Mouse (Mus musculus) limb, embryonic 11.5 days (tissue): ENCODE results near the gene Sh3d19. TPM values are rescaled to one million over a fixed set of nuclear protein-coding genes. Genes with fewer than 3 reads are reported as not detected.

Experiments used
- ATAC-seq: fragments of 200-750 bp; cut with Nextera tagmentation; 2 replicates; pipeline ENCODE4 v1.8.0; 2017; ENCODE audit warnings: low read depth; ENCODE audit not compliant: insufficient number of reproducible peaks, low FRiP score, low TSS enrichment
- DNase-seq: peaks from one replicate; pipeline ENCODE4 v3.0.0-alpha.2; 2015; ENCODE audit warnings: low spot score
- H3K27ac ChIP-seq: fragments of 300-500 bp; sonication (generic); replicated peaks from 2 replicates; pipeline ENCODE4 v1.5.1; 2014; ENCODE audit warnings: low read depth, mild to moderate bottlenecking, low read length
- H3K27me3 ChIP-seq: fragments of 300-500 bp; sonication (generic); 2 replicates; pipeline ENCODE4 v1.6.1; 2014; ENCODE audit warnings: mild to moderate bottlenecking, low read length, mixed read lengths; ENCODE audit not compliant: control insufficient read depth, insufficient read depth
- H3K36me3 ChIP-seq: fragments of 300-500 bp; sonication (generic); 2 replicates; pipeline ENCODE4 v1.6.1; 2014; ENCODE audit warnings: mild to moderate bottlenecking, low read length, moderate library complexity, mixed read lengths; ENCODE audit not compliant: control insufficient read depth, insufficient read depth
- H3K4me1 ChIP-seq: fragments of 300-500 bp; sonication (generic); 2 replicates; pipeline ENCODE4 v1.6.1; 2014; ENCODE audit warnings: low read length, mixed read lengths; ENCODE audit not compliant: control insufficient read depth, insufficient read depth
- H3K4me2 ChIP-seq: fragments of 300-500 bp; sonication (generic); 2 replicates; pipeline ENCODE4 v1.6.1; 2014; ENCODE audit warnings: low read depth, mild to moderate bottlenecking, moderate library complexity; ENCODE audit not compliant: severe bottlenecking
- H3K4me3 ChIP-seq: fragments of 300-500 bp; sonication (generic); 2 replicates; pipeline ENCODE4 v1.5.1; 2014; ENCODE audit warnings: low read depth, low read length
- H3K9ac ChIP-seq: fragments of 300-500 bp; sonication (generic); 2 replicates; pipeline ENCODE4 v1.6.1; 2014; ENCODE audit warnings: mild to moderate bottlenecking, low read length
- H3K9me3 ChIP-seq: fragments of 300-500 bp; sonication (generic); 2 replicates; pipeline ENCODE4 v1.6.1; 2016; ENCODE audit warnings: low read length; ENCODE audit not compliant: control insufficient read depth
- WGBS: fragments of 180-500 bp; shearing (Covaris S2); extraction: QIAGEN DNeasy Blood & Tissue Kit; methylation state at CpG from one replicate; pipeline ENCODE4 v1.1.7; 2014; 5-methylcytosine and 5-hydroxymethylcytosine counted together
- polyA plus RNA-seq: library from polyadenylated mRNA; unstranded; fragments of >200 nt; fragmentation: Nextera tagmentation; extraction: Ambion mirVana; gene quantifications from 2 replicates; pipeline ENCODE4 v1.2.1, GENCODE M21; 2014

The Sh3d19 gene
- polyA plus RNA-seq, 1 experiment from 2014 or later = 19.4 TPM

DNA sequence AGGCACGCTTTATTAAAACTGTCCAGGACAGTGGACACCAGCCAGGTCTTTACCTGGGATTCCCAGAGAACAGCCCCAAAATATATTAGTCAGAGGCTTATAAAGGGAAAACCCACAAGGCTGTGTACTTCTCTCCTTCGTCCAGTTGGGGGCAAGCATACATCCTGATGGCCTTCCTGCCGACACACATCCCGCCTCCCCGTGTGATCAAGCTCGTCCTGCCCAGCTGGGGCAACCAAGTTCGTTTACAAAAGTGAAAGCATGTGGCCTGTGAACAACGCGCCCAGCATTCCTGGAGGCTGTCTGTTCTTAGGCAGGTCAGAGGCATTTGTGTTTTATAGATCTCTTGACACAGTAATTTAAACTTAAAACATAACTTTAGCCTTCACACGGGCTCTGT is 139.2 kb downstream of the Sh3d19 start:
- Histone ChIP-seq H3K4me1 (peaks cover 7% of the 10 kb centered on the region; the same call in 1 of the 2 replicates), H3K36me3 (no peaks in the 10 kb centered on the region), H3K9ac (peak overlapping the region; percentile 17; the same call in 1 of the 2 replicates), H3K4me2 (no peak overlapping the region), H3K4me3 (no peak overlapping the region), H3K27me3 (no peaks in the 10 kb centered on the region), H3K27ac (0 out of 2 replicates have a peak overlapping the region, but pooled peaks have one; percentile 25), H3K9me3 (no peaks in the 10 kb centered on the region)
- no peak for ATAC-seq
- peak; percentile 77 for DNase-seq
- WGBS = 12% methylated on average over 10 of the region's 10 CpGs

GRCm38 (mm10) chr3:86112766-86113165 is 141.9 kb downstream of the Sh3d19 start:
- ATAC-seq (no peak), DNase-seq (no peak)
- peaks cover 3% of the 10 kb centered on the region; the same call in 1 of the 2 replicates for H3K36me3 ChIP-seq
- H3K4me1 ChIP-seq = peaks cover 7% of the 10 kb centered on the region; the same call in 1 of the 2 replicates
- no peak overlapping the region for H3K4me2 ChIP-seq
- no peak overlapping the region for H3K27ac ChIP-seq
- H3K4me3 ChIP-seq = no peak overlapping the region
- H3K9me3 ChIP-seq = no peaks in the 10 kb centered on the region
- H3K9ac ChIP-seq = no peak overlapping the region
- WGBS = 88% methylated on average over 7 of the region's 7 CpGs
- H3K27me3 ChIP-seq = no peaks in the 10 kb centered on the region

DNA sequence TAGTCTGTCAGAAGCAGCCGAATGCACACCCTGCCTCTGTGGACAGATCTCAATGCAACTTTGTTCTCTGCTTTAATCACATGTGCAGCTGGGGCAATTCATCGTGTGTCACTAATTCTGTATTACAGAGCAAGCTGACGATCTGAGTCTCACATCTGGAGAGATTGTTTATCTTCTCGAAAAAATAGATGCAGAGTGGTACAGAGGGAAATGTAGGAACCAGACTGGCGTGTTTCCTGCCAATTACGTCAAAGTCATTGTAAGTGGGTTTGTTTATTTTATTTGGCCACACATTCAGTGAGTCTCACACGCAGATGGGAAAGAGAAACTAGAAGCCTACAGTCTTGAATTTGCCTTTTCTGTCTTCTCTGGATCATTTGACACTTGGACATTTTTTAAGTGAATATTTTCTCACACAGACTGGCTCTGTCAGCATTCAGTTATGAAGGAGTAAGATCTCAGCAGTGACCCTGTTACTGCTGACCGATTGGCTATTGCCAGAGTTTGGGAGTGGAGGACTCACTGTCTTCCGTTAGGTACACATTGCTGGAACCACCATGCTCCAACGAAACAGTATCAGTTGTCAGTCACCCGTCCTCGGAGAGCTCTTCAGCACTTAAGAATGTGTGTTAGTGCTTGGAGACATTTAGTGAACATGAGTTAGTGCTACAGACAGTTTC is 143.9 kb downstream of the Sh3d19 start:
- Histone ChIP-seq H3K9me3 (no peaks in the 10 kb centered on the region), H3K4me2 (no peak overlapping the region), H3K4me1 (peaks cover 12% of the 10 kb centered on the region; the same call in 1 of the 2 replicates), H3K27ac (no peak overlapping the region), H3K4me3 (no peak overlapping the region), H3K36me3 (peaks cover 3% of the 10 kb centered on the region; the same call in 1 of the 2 replicates), H3K9ac (no peak overlapping the region), H3K27me3 (no peaks in the 10 kb centered on the region)
- ATAC-seq (no peak), DNase-seq (no peak)
- 75% methylated on average over 12 of the region's 12 CpGs for WGBS

DNA sequence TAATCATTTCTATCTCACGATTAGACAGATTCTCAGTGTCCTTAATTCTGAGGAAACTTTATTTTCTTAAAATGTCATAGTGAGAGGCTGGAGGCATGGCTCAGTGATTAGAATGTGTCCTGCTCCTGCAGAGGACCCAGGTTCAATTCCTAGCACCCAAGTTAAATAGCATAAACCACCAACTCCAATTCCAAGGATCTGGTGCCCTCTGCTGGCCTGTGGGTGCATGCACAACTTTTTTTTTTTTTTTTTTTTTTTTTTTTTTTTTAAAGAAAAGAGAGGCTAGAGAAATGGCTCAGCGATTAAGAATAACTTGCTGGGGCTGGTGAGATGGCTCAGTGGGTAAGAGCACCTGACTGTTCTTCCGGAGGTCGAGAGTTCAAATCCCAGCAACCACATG is 146.0 kb downstream of the Sh3d19 start:
- DNase-seq (no peak), ATAC-seq (no peak)
- WGBS = 81% methylated on average over 4 of the region's 4 CpGs
- Histone ChIP-seq H3K4me2 (no peak overlapping the region), H3K27me3 (no peaks in the 10 kb centered on the region), H3K9me3 (no peaks in the 10 kb centered on the region), H3K36me3 (peaks cover 3% of the 10 kb centered on the region; the same call in 1 of the 2 replicates), H3K9ac (no peak overlapping the region), H3K4me1 (peaks cover 6% of the 10 kb centered on the region; the same call in 1 of the 2 replicates), H3K4me3 (no peak overlapping the region), H3K27ac (no peak overlapping the region)

- Histone ChIP-seq H3K4me2 (no peak overlapping the region), H3K4me1 (peaks cover 6% of the 10 kb centered on the region; the same call in 1 of the 2 replicates), H3K4me3 (no peak overlapping the region), H3K9me3 (no peaks in the 10 kb centered on the region), H3K27ac (0 out of 2 replicates have a peak overlapping the region, but pooled peaks have one; percentile 30), H3K36me3 (peaks cover 3% of the 10 kb centered on the region; the same call in 1 of the 2 replicates), H3K9ac (no peak overlapping the region), H3K27me3 (no peaks in the 10 kb centered on the region)
- no peak for DNase-seq
- ATAC-seq = no peak
- 61% methylated on average over 16 of the region's 16 CpGs for WGBS
Observed at GRCm38 (mm10) chr3:86119237-86119932, 148.5 kb downstream of the Sh3d19 start.

DNA sequence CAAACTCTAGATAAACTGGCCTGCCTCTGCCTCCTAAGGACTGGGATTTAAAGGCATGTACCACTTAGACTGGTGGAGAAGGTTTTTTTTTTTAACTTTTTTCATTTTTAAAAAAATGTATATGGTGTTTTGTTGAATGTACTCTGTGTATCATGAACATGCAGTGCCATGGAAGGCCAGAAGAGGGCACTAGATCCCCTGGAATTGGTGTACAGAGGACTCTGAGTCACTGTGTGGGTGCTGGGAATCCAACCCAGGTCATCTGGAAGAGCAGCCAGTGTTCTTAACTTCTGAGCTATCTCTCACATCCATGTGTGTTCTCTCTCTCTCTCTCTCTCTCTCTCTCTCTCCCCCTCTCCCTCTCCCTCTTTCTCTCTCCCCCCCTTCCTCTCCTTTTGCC is 151.2 kb downstream of the Sh3d19 start:
- H3K9ac ChIP-seq = no peak overlapping the region
- no peak overlapping the region for H3K27ac ChIP-seq
- ATAC-seq (no peak), DNase-seq (no peak)
- H3K27me3 ChIP-seq = no peaks in the 10 kb centered on the region
- H3K9me3 ChIP-seq = no peaks in the 10 kb centered on the region
- no peak overlapping the region for H3K4me2 ChIP-seq
- peaks cover 6% of the 10 kb centered on the region; the same call in 1 of the 2 replicates for H3K4me1 ChIP-seq
- H3K4me3 ChIP-seq = no peak overlapping the region
- peaks cover 3% of the 10 kb centered on the region; the same call in 1 of the 2 replicates for H3K36me3 ChIP-seq

- DNase-seq (no peak), ATAC-seq (no peak)
- Histone ChIP-seq H3K9ac (no peak overlapping the region), H3K27me3 (no peaks in the 10 kb centered on the region), H3K36me3 (peaks cover 3% of the 10 kb centered on the region; the same call in 1 of the 2 replicates), H3K4me1 (peaks cover 6% of the 10 kb centered on the region; the same call in 1 of the 2 replicates), H3K4me2 (no peak overlapping the region), H3K9me3 (no peaks in the 10 kb centered on the region), H3K27ac (no peak overlapping the region), H3K4me3 (no peak overlapping the region)
- 94% methylated on average over 8 of the region's 8 CpGs for WGBS
Observed at GRCm38 (mm10) chr3:86123251-86123746, 152.4 kb downstream of the Sh3d19 start.

DNA sequence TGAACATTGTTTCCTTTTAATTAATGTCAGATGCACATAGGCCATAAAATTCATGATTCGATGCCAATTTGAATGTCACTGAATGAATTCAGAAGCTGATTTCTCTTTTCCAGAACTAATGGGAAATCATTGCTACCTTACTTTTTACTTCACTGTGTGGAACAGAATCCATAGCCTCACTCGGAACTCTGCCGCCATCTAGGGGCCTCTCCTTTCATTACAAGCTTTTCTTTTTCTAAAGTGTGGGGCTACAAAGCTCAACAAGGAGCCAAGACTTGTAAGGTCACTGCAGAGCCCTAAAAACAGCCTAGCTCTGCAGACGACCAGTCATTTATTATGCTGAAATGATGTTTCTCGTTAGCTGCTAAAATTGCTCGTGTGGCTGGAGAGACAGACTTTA is 158.8 kb downstream of the Sh3d19 start:
- no peak overlapping the region for H3K9ac ChIP-seq
- WGBS = 11% methylated on average over 6 of the region's 6 CpGs
- H3K27ac ChIP-seq = no peak overlapping the region
- H3K9me3 ChIP-seq = no peaks in the 10 kb centered on the region
- H3K36me3 ChIP-seq = peaks cover 3% of the 10 kb centered on the region; the same call in 1 of the 2 replicates
- H3K4me3 ChIP-seq = no peak overlapping the region
- peak; percentile 87 for DNase-seq
- no peaks in the 10 kb centered on the region for H3K27me3 ChIP-seq
- no peak for ATAC-seq
- H3K4me1 ChIP-seq = no peaks in the 10 kb centered on the region
- H3K4me2 ChIP-seq = no peak overlapping the region
